Mouse (Mus musculus): ENCODE results near the gene March6.
A peak's percentile ranks its signal among the peaks of the same experiment; 100 is the strongest.

March6 gene

GRCm38 (mm10) chr15:31530659-31531445, at the start of gene March6:
March6 (minus strand) TSS chr15:31531053.
- peak; percentile 81 to 84 for DNase-seq

- no peak for DNase-seq
These were observed 45.2 kb upstream of the March6 start for GRCm38 (mm10) chr15:31576076-31576475.

- DNase-seq = no peak
These were observed 42.8 kb upstream of the March6 start for GRCm38 (mm10) chr15:31573692-31574091.

- no peak for DNase-seq
These were observed 42.4 kb upstream of the March6 start for GRCm38 (mm10) chr15:31573287-31573686.

GRCm38 (mm10) chr15:31571906-31572722, 41.3 kb upstream of the March6 start:
- DNase-seq = no peak

- DNase-seq = no peak
These were observed 40.1 kb upstream of the March6 start for GRCm38 (mm10) chr15:31570959-31571358.

- peak; percentile 91 to 93 for DNase-seq
These were observed 38.6 kb upstream of the March6 start for GRCm38 (mm10) chr15:31569325-31570022.

GRCm38 (mm10) chr15:31568581-31568996, 37.7 kb upstream of the March6 start:
- DNase-seq = peak; percentile 83 to 87

- DNase-seq = peak in 1 of 2 experiments; percentile 47
These were observed 36.6 kb upstream of the March6 start for GRCm38 (mm10) chr15:31567431-31567830.

GRCm38 (mm10) chr15:31565786-31566185, 34.9 kb upstream of the March6 start:
- no peak for DNase-seq

- DNase-seq = peak in 1 of 2 experiments; percentile 57
These were observed 34.3 kb upstream of the March6 start, which contains the start of gene Cmbl for GRCm38 (mm10) chr15:31565184-31565583. Cmbl (plus strand) TSS chr15:31565389.

GRCm38 (mm10) chr15:31563577-31564546, 33.0 kb upstream of the March6 start:
- peak; percentile 84 to 90 for DNase-seq

- no peak for DNase-seq
These were observed 32.0 kb upstream of the March6 start for GRCm38 (mm10) chr15:31562847-31563246.

- DNase-seq = no peak
These were observed 31.1 kb upstream of the March6 start for GRCm38 (mm10) chr15:31561976-31562375.

- DNase-seq = no peak
These were observed 30.5 kb upstream of the March6 start for GRCm38 (mm10) chr15:31561390-31561789.

GRCm38 (mm10) chr15:31554855-31555254, 24.0 kb upstream of the March6 start:
- no peak for DNase-seq

- no peak for DNase-seq
These were observed 19.5 kb upstream of the March6 start for GRCm38 (mm10) chr15:31550381-31550780.

- no peak for DNase-seq
These were observed 16.6 kb upstream of the March6 start for GRCm38 (mm10) chr15:31547421-31547820.

- no peak for DNase-seq
These were observed 15.4 kb upstream of the March6 start for GRCm38 (mm10) chr15:31546291-31546690.

- peak; percentile 52 to 79 for DNase-seq
These were observed 14.2 kb upstream of the March6 start for GRCm38 (mm10) chr15:31545058-31545457.

GRCm38 (mm10) chr15:31543246-31543645, 12.4 kb upstream of the March6 start:
- DNase-seq = no peak

All from kidney, adult 8-10 months (tissue).